Mouse (Mus musculus) bone marrow, adult 2 months (tissue): ENCODE measurements around the gene Klhl30.

ENCODE experiments used
- CTCF ChIP-seq: fragments of 200-500 bp; IDR thresholded peaks from 2 replicates; pipeline ENCODE4 v1.5.1; 2011; ENCODE audit warnings: low read length, control low read depth; ENCODE audit not compliant: control insufficient read depth, insufficient read depth
- POLR2A ChIP-seq: fragments of 200-500 bp; IDR thresholded peaks from 2 replicates; pipeline ENCODE4 v1.6.1; 2011; ENCODE audit warnings: low read depth, mild to moderate bottlenecking, control low read depth, low read length, borderline replicate concordance; ENCODE audit not compliant: control insufficient read depth

- TF ChIP-seq CTCF (no peak), POLR2A (no peak)
These were observed 13.5 kb upstream of the Klhl30 start for GRCm38 (mm10) chr1:91337355-91337754.
